Mouse (Mus musculus) hindbrain, postnatal 0 days (tissue): Measurements from ENCODE around the gene Sord. TPM values are rescaled to one million over a fixed set of nuclear protein-coding genes. Genes with fewer than 3 reads are reported as not detected.
"Not testable (repeated sequence)": the region's sequence is repeated elsewhere in the genome, so short reads cannot be mapped to it uniquely, and the experiment has no call there.

Experiments used
- ATAC-seq: fragments of 200-750 bp; cut with Nextera tagmentation; 2 replicates; pipeline ENCODE4 v1.8.0; 2017; ENCODE audit warnings: mild to moderate bottlenecking, moderate TSS enrichment, moderate library complexity
- DNase-seq: peaks from one replicate; pipeline ENCODE4 v3.0.0-alpha.2; 2015; ENCODE audit warnings: low spot score
- H3K27ac ChIP-seq: fragments of 300-500 bp; sonication (generic); 2 replicates; pipeline ENCODE4 v1.5.1; 2014; ENCODE audit warnings: mild to moderate bottlenecking
- H3K27me3 ChIP-seq: fragments of 300-500 bp; sonication (generic); 2 replicates; pipeline ENCODE4 v1.6.1; 2014; ENCODE audit warnings: low read length, mixed read lengths; ENCODE audit not compliant: insufficient read depth
- H3K36me3 ChIP-seq: fragments of 300-500 bp; sonication (generic); 2 replicates; pipeline ENCODE4 v1.6.1; 2014; ENCODE audit warnings: low read length, mixed read lengths; ENCODE audit not compliant: insufficient read depth
- H3K4me1 ChIP-seq: fragments of 300-500 bp; sonication (generic); 2 replicates; pipeline ENCODE4 v1.6.1; 2014; ENCODE audit warnings: antibody characterized with exemption, low read length, mixed read lengths; ENCODE audit not compliant: insufficient read depth
- H3K4me2 ChIP-seq: fragments of 300-500 bp; sonication (generic); 2 replicates; pipeline ENCODE4 v1.6.1; 2014; ENCODE audit warnings: low read depth, mild to moderate bottlenecking, low read length, moderate library complexity, mixed read lengths
- H3K4me3 ChIP-seq: fragments of 300-500 bp; sonication (generic); 2 replicates; pipeline ENCODE4 v1.5.1; 2014; ENCODE audit warnings: low read length
- H3K9ac ChIP-seq: fragments of 300-500 bp; sonication (generic); replicated peaks from 2 replicates; pipeline ENCODE4 v1.6.1; 2014; ENCODE audit warnings: mild to moderate bottlenecking, low read length, moderate library complexity, mixed read lengths
- H3K9me3 ChIP-seq: fragments of 300-500 bp; sonication (generic); 2 replicates; pipeline ENCODE4 v1.6.1; 2016; ENCODE audit warnings: low read length, mixed read lengths
- CTCF ChIP-seq: IDR thresholded peaks from 2 replicates; pipeline ENCODE4 v1.5.1; 2016; ENCODE audit warnings: antibody characterized with exemption, control low read depth, low read depth
- WGBS: fragments of 180-500 bp; shearing (Covaris S2); extraction: QIAGEN DNeasy Blood & Tissue Kit; methylation state at CpG from one replicate; pipeline ENCODE4 v1.1.7; 2014; 5-methylcytosine and 5-hydroxymethylcytosine counted together
- polyA plus RNA-seq: library from polyadenylated mRNA; unstranded; fragments of >200 nt; fragmentation: Nextera tagmentation; extraction: Ambion mirVana; gene quantifications from 2 replicates; pipeline ENCODE4 v1.2.1, GENCODE M21; 2015
- total RNA-seq: library from RNA; depleted of rRNA; stranded (reverse); fragments of >200 nt; gene quantifications from 2 replicates; pipeline ENCODE4 v1.2.3, GENCODE M21; 2014

Sord gene
- total and polyA plus RNA-seq, 2 experiments from 2014 or later: 24.1 to 28.2 TPM

- H3K36me3 ChIP-seq: no peaks in the 10 kb centered on the region
- no peaks in the 10 kb centered on the region for H3K27me3 ChIP-seq
- H3K9ac ChIP-seq: no peak overlapping the region
- H3K4me2 ChIP-seq: no peak overlapping the region
- WGBS: 69% methylated on average over 2 of the region's 2 CpGs
- H3K4me1 ChIP-seq: no peaks in the 10 kb centered on the region
- no peak overlapping the region for H3K27ac ChIP-seq
- DNase-seq: no peak
- TF ChIP-seq CTCF: no peak
- H3K9me3 ChIP-seq: no peaks in the 10 kb centered on the region
- no peak overlapping the region for H3K4me3 ChIP-seq
- no peak for ATAC-seq
These were observed 28.0 kb upstream of the Sord start for GRCm38 (mm10) chr2:122206440-122207107.

DNA sequence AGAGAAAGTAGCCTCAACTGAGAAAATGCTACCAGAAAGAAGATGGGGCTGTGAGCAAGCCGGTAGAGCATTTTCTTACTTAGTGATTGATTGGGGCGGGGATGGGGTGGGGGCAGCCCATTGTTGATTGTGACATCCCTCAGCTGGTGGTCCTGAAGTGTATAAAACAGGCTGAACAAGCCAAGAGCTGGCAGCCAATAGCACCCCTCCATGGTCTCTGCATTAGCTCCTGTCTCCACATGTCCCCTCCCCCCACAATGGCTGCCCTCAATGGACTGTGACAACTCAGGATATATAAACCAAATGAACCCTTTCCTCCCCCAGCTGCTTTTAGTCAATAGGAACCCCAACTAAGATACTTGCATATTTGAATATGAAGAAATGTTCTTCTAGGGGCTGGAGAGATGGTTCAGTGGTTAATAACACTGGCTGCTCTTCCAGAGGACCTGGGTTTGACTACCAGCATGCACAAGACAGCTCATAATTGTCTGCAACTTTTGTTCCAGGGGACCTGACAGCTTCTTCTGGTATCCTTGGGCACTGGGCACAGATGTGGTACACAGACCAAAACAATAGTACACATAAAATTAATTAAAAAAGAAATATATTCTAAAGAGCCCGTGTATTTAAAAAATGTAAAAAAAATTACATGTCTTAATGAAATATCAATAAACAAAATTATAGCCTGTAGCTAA lies 23.9 kb upstream of the Sord start:
- 30% methylated on average over 3 of the region's 3 CpGs for WGBS
- Histone ChIP-seq H3K4me2 (no peak overlapping the region), H3K9me3 (no peaks in the 10 kb centered on the region), H3K27me3 (no peaks in the 10 kb centered on the region), H3K4me3 (no peak overlapping the region), H3K9ac (no peak overlapping the region), H3K4me1 (no peaks in the 10 kb centered on the region), H3K27ac (no peak overlapping the region), H3K36me3 (no peaks in the 10 kb centered on the region)
- ATAC-seq: no peak
- TF ChIP-seq CTCF: no peak
- DNase-seq: no peak

- H3K4me2 ChIP-seq, H3K27ac ChIP-seq, DNase-seq, H3K4me1 ChIP-seq, ATAC-seq, H3K4me3 ChIP-seq, H3K36me3 ChIP-seq, H3K9me3 ChIP-seq, H3K9ac ChIP-seq, H3K27me3 ChIP-seq: not testable (repeated sequence)
- 93% methylated on average over 4 of the region's 4 CpGs for WGBS
These were observed 17.5 kb upstream of the Sord start for GRCm38 (mm10) chr2:122217075-122217474.

DNA sequence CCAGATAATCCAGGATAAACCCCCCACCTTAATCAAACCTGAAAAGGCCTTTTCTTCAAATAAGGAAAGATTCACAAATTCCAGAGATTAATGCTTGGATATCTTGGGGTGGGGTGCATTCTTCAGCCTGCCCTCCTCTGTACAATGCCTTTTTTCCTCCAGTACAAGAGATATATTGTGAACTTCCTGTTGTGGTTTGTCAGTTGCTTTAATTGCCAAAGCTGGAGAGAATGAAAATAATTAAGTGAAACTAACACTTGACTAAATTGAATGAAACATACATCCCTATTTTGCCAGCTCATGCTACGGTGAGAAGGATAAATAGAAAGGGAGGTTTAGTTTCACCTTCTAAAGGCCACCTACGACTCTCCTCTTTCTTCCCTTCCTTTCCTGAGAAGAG lies 16.3 kb upstream of the Sord start:
- DNase-seq (no peak), ATAC-seq (no peak)
- 73% methylated on average over 2 of the region's 2 CpGs for WGBS
- Histone ChIP-seq H3K4me1 (no peaks in the 10 kb centered on the region), H3K4me3 (no peak overlapping the region), H3K9me3 (no peaks in the 10 kb centered on the region), H3K27ac (no peak overlapping the region), H3K36me3 (no peaks in the 10 kb centered on the region), H3K27me3 (no peaks in the 10 kb centered on the region), H3K9ac (no peak overlapping the region), H3K4me2 (no peak overlapping the region)
- no peak for TF ChIP-seq CTCF

DNA sequence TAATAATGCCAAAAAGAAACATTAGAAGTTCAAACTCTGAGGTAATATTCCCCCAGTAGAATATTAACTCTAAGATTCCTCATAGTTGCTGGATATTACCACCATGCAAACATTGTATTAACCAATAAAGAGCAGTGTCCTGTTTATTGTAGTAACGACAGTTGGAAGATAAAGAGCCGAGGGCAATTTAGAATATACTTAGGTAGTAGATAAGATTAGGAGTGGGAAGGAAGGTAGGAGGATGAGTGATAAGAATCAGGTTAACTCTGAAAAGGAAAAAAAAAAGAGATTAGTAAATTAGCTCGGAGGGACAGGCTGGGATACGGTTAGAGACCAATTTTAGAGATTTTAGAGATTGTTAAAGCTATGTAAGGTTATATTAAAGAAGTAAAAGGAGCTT lies 13.2 kb upstream of the Sord start:
- Histone ChIP-seq H3K4me1 (no peaks in the 10 kb centered on the region), H3K27ac (no peak overlapping the region), H3K4me2 (no peak overlapping the region), H3K36me3 (no peaks in the 10 kb centered on the region), H3K4me3 (no peak overlapping the region), H3K9me3 (no peaks in the 10 kb centered on the region), H3K9ac (no peak overlapping the region), H3K27me3 (no peaks in the 10 kb centered on the region)
- TF ChIP-seq CTCF: no peak
- WGBS: 84% methylated on average over 4 of the region's 4 CpGs
- DNase-seq (no peak), ATAC-seq (no peak)

GRCm38 (mm10) chr2:122221798-122222197 lies 12.8 kb upstream of the Sord start:
- no peak overlapping the region for H3K27ac ChIP-seq
- no peaks in the 10 kb centered on the region for H3K4me1 ChIP-seq
- no peaks in the 10 kb centered on the region for H3K9me3 ChIP-seq
- no peak overlapping the region for H3K4me3 ChIP-seq
- H3K36me3 ChIP-seq: no peaks in the 10 kb centered on the region
- H3K4me2 ChIP-seq: no peak overlapping the region
- DNase-seq: no peak
- no peak for ATAC-seq
- no peaks in the 10 kb centered on the region for H3K27me3 ChIP-seq
- no peak overlapping the region for H3K9ac ChIP-seq
- TF ChIP-seq CTCF: no peak
- WGBS: 56% methylated on average over 5 of the region's 5 CpGs

DNA sequence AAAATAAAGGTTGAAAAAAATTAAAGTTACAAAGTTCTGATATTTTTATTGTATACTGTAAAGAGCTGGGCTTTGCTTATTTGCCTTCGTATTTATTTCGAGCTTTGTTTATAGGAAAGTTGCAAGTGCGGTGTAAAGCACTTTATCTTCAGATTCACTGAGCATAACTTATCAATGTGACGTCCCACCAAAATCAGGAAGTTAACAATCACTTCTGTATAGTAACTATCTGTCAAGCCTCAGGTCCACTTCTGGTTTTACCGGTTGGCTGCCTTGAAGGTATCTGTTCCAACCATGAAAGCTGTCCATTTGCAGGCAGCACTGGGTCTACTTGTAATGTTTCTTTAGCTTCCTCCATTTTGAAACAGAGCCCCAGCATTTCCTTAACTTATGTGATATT lies 12.3 kb upstream of the Sord start:
- Histone ChIP-seq H3K4me3 (no peak overlapping the region), H3K4me2 (no peak overlapping the region), H3K9ac (no peak overlapping the region), H3K9me3 (no peaks in the 10 kb centered on the region), H3K27me3 (no peaks in the 10 kb centered on the region), H3K36me3 (no peaks in the 10 kb centered on the region), H3K27ac (no peak overlapping the region), H3K4me1 (no peaks in the 10 kb centered on the region)
- ATAC-seq (no peak), DNase-seq (no peak)
- WGBS: 94% methylated on average over 5 of the region's 5 CpGs
- TF ChIP-seq CTCF: no peak
